Mouse (Mus musculus) c-Kit-positive CD71-negative TER-119-negative erythroid progenitor cells, embryonic 14.5 days (primary cell): ENCODE measurements around the gene Nkain2.
"Not testable (repeated sequence)": the region's sequence is repeated elsewhere in the genome, so short reads cannot be mapped to it uniquely, and the experiment has no call there.

ENCODE experiments used
- DNase-seq: peaks from one replicate; pipeline ENCODE4 v3.0.0-alpha.2; 2013; ENCODE audit warnings: low read depth

Nkain2 gene

DNA sequence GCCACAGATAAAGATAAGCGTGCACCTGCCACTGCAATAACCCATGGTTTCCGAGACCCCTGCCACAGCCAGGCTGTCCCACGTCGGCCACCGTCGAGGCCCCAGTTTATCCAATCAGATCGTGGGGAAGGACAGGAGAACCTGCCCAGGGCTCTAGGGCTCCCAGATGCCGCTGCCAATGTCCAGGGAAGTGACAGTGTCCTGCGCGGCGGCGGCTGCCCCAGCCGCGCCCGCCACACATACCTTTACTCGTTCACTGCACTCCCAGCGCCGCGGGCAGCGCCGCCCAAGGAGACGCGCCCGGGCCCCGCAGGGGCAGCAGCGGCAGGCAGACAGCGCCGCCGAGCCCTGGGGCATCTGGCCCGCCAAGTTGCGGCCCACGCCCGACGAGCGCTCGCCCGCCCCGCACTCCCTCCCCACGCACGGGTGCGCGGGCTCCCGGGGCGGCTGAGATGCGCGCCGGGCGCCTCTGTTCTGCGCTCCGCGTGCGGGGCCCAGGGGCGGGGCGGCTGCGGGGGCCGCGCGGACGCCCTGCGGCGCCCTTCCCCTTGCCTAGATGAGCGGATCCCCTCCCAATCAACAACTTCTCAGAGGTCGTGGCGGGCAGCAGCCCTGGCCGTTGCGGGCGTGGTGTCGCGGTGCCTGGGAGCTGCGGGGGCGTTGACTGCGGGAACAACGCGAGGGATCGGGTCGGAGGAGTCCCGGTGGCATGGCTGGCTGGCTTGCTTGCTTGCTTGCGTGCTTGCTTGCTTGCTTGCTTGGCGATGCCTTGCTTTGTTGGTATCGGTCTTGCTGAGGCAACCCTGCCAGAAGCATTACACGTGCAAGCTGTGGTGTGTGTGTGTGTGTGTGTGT, at the start of gene Nkain2:
Nkain2 (minus strand) TSS at position 811 of the 855 bp plus-strand sequence.
- no peak for DNase-seq

- DNase-seq: no peak
These were observed 49.6 kb upstream of the Nkain2 start for GRCm38 (mm10) chr10:32939853-32940252.

GRCm38 (mm10) chr10:32895093-32895492, 4.8 kb upstream of the Nkain2 start:
- DNase-seq: no peak

DNA sequence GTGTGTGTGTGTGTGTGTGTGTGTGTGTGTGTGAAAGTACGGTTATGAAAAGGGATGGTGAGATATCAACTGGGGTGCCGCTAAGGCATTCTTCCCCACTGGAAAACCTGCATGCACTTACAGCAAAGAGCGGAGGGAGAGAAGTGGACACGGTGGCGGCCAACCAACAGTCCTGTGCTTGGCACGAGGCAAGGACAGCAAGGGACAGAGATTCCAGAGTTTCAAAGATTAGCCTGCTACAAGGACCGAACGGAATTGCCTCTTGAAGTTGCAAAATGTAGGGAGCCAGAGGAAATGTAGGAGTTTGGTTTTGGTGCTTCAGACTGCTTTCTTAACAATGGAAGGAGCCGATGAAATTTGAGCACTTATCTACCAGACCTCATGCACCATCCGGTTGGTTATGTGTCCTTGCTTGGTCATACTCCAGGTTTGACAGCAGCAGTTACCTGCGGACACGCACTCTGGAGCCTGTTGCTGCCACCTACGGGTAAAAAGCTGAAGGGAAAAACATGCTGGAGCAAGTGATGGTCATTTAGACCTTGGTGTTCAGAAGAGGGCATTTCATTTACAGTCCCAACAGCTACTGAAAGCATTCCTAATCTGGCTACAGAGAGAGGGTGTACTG, 357 bp upstream of the Nkain2 start:
- DNase-seq: no peak

DNA sequence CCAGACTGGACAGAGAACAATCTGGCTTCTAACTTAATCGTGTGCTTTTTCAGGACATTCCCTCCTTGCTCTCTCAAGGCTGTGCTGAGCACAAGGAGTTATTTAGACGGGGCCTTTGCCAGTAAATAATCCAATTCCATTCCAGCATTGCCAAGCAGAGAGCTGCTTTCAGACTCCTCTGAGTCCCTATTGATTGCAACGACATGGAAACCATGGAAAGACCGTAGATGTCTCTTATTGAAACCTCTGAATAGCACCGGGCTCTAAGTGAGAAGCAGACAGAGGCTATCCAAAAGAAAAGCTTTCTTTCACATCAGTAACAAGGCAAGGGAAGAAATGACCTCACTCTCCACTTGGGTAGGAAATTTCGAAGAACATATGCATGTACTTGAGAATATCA, 8.3 kb downstream of the Nkain2 start:
- DNase-seq: no peak

DNA sequence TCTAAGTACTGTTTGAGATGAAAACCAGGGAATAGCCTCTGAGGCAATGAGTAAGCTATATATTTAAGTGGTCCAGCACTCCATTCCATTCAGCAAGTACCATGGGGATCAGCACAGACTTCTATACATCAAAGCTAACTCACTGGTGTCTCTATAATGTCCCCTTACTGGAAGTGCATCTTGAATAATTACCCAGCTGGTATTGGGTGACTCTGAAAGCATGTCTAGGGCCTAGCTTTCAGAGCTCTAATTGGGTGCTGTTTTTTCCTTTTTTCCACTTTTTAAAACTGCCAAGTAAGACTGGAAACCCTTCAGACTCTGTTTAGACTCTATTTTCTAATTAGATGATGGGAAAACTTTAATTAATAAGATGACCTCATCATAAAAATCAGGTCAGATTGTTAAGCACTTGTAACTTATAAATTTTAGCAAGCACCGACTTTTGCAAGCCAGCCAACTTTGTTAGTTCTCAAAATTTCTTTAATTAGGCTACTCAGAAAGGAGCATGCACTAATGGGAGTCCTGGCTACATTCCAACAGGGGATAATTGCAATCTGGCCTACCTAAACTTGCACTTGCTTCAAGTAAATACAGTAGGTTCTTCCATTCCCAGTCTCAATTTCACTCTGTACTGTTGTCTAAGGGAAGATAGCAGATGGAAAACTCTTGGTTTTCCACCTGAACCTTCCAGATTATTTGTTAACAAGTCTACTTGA, 19.4 kb downstream of the Nkain2 start:
- no peak for DNase-seq

GRCm38 (mm10) chr10:32869541-32869940, 20.7 kb downstream of the Nkain2 start:
- DNase-seq: no peak

DNA sequence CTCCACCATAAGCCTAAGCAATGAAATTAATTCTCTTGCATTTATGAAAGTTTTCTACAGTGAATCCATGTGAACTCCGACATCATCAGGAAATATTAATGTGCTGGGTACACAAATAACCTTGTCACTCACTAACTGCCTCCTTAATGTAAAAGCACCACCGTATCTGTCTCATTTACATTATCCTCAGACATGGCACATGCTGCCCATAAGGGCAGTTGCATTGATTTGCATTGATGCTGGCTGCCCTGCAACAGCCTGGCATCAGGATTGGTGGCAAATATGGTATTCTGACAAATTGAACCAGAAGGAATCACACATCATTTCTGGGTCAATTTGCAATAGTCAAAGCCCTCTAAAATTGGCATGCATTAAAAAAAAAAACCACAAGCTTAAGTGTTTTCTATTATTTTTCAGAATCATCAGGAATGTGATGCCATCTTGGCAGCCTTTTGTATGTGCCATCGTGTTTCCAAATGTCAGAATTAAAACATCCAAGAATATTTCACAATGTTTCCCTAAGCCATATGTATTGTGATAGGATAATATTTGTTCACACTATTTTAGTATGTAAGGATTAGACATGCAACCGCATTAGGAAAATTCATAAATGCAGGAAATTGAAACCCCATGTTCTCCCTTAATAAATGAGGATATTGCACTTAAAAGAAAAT, 74.9 kb downstream of the Nkain2 start:
- no peak for DNase-seq

DNA sequence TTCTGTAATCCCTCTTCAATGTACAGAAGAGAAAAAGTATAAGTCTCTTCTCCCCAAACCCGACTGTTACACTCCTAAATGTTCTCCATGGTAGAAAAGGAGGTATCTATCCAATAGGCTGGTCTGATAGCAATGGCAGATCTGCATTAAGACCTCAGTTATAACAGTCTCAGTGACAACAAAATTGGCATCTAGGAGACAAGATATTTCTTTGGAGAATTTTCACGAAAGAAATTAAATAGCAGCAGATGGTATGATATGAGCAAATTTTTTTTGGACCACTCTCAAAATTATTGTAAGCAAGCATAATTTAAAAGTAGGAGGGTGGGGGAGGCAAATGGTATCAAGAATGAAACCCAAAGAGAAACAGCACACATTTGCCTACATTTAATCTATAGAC, 94.0 kb downstream of the Nkain2 start:
- no peak for DNase-seq

GRCm38 (mm10) chr10:32790541-32790940, 99.7 kb downstream of the Nkain2 start:
- DNase-seq: no peak

DNA sequence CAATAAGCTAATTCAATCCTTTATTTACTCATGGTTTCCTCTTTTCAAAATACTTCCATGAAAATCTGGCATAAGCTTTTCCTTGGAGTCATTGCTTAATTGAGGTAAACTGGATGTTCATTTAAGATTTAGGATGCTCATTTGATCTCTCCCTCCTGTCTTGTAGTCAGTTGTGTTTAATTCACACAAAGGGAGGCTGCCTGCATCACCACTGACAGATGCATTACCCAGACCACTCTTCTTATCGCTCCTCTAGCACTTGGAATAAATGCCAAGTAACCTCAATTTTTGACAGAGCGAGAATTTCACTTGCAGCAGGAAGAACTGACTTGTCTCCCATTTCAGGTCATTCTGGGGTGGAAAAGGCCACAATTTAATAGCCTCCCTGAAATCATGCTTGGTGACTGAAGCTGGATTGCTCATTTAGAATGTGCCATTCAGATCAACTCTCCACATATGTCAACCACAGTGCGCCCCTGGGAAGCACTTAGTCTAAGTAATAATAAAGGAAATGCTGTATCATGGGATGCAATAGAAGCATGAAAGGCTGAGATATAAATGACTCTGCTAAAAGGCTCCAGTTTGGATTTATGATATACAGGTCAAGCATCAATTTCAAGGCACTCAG, 107.4 kb downstream of the Nkain2 start:
- no peak for DNase-seq

DNA sequence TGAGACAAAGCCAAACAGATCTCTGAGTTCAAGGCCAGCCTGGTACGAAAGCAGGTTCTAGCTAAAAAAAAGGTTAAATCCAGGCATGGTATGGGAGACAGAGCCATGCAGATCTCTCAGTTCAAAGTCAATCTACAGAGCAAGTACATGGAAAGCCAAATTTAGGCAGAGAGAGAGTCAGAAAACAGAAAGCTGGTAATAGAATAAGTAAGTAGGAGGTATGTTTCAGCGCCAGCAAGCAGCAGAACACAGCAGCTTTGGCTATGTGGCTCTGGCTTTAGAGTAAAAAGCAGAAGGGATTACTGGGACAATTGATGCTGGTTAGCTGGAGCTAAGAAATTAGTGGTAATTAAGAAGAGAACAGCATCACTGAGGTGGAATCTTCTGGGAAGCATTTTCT, 151.3 kb downstream of the Nkain2 start:
- no peak for DNase-seq

- not testable (repeated sequence) for DNase-seq
These were observed 183.7 kb downstream of the Nkain2 start for GRCm38 (mm10) chr10:32706579-32706978.

GRCm38 (mm10) chr10:32696661-32697060, 193.6 kb downstream of the Nkain2 start:
- DNase-seq: no peak

GRCm38 (mm10) chr10:32684548-32684947, 205.7 kb downstream of the Nkain2 start:
- no peak for DNase-seq

DNA sequence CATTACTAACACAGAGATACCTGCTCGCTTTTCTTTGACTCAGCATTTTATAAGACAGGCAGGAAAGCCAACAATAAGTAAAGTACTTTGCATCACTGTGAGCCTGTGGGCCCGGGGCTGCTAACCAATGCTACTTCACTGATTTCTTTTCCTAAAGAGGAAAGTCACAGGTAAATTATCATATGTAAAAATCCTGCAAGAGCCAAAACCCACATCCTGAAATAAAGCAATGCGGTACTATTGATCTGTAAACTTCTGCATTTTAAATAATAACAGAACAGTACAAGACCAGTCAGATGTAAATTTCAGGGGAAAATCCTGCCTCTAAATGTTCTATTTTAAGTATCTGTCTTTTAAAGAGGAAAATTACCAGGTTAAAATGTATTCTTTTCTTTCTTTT, 250.0 kb downstream of the Nkain2 start:
- DNase-seq: no peak

DNA sequence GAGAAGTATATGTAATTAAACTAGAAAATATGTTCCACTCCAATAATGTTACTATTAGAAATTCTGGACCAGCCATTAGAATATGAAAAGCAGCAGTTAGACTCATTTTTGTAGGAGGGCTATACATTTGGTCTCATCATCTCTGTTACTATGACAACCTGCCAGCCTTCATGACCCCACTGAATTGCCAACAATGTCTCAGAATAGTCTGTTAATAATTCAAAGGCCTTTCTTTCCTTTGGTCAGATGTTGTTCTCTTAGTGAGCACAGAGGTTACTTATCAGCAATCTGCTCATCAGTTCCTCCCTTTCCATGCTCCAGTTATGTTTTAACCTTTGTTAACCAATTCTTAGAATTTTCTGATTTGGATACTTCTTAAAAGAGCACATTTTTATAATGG, 251.1 kb downstream of the Nkain2 start:
- no peak for DNase-seq

GRCm38 (mm10) chr10:32631043-32631442, 259.2 kb downstream of the Nkain2 start:
- DNase-seq: no peak

DNA sequence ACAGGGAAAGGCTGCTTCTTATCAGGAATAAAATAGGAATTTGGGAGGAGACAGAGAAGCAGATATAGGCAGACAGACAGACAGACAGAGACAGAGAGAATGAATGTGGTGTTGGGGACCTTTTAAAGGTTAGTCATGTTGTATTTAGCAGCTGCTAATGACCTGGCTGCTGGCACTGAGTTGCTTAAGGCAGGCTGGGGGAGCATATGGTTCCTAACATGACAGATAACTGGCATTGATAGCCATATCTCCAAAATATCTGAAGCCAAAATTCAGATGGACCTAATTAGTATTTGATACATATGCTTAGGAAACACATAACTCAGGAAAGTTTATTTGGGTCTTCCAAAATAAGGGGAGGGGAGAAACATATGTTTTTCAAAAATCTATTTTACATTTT, 285.8 kb downstream of the Nkain2 start:
- no peak for DNase-seq

GRCm38 (mm10) chr10:32602798-32603197, 287.5 kb downstream of the Nkain2 start:
- no peak for DNase-seq

- no peak for DNase-seq
These were observed 295.3 kb downstream of the Nkain2 start for GRCm38 (mm10) chr10:32594998-32595397.

- DNase-seq: no peak
These were observed 313.0 kb downstream of the Nkain2 start for GRCm38 (mm10) chr10:32577276-32577580.
